Mouse (Mus musculus) forebrain, embryonic 10.5 days (tissue): ENCODE data around the gene Rora. TPM values are rescaled to one million over a fixed set of nuclear protein-coding genes. Genes with fewer than 3 reads are reported as not detected.

Experiments
- DNase-seq: peaks from one replicate; pipeline ENCODE4 v3.0.0-alpha.2; 2017; ENCODE audit warnings: low spot score; ENCODE audit errors: extremely low spot score
- H3K27ac ChIP-seq: fragments of 300-500 bp; sonication (generic); 2 replicates; pipeline ENCODE4 v1.5.1; 2016; ENCODE audit warnings: mild to moderate bottlenecking
- H3K27me3 ChIP-seq: fragments of 300-500 bp; sonication (generic); 2 replicates; pipeline ENCODE4 v1.6.1; 2016; ENCODE audit warnings: mild to moderate bottlenecking; ENCODE audit not compliant: poor library complexity, severe bottlenecking
- H3K36me3 ChIP-seq: fragments of 300-500 bp; sonication (generic); replicated peaks from 2 replicates; pipeline ENCODE4 v1.6.1; 2016; ENCODE audit warnings: mild to moderate bottlenecking, moderate library complexity
- H3K4me1 ChIP-seq: fragments of 300-500 bp; sonication (generic); 2 replicates; pipeline ENCODE4 v1.6.1; 2016
- H3K4me3 ChIP-seq: fragments of 300-500 bp; sonication (generic); 2 replicates; pipeline ENCODE4 v1.5.1; 2016; ENCODE audit warnings: mild to moderate bottlenecking, moderate library complexity
- H3K9me3 ChIP-seq: fragments of 300-500 bp; sonication (generic); 2 replicates; pipeline ENCODE4 v1.6.1; 2016; ENCODE audit warnings: mild to moderate bottlenecking, moderate library complexity
- WGBS: fragments of 180-500 bp; shearing (Covaris S2); methylation state at CpG from one replicate; pipeline ENCODE4 v1.1.7; 2016; 5-methylcytosine and 5-hydroxymethylcytosine counted together
- polyA plus RNA-seq: library from polyadenylated mRNA; unstranded; fragments of >200 nt; fragmentation: Nextera tagmentation; extraction: Ambion mirVana; gene quantifications from 2 replicates; pipeline ENCODE4 v1.2.1, GENCODE M21; 2016

Gene Rora
- polyA plus RNA-seq, 1 experiment from 2014 or later = 5.6 TPM

- H3K36me3 ChIP-seq = no peaks in the 10 kb centered on the region
- no peak for DNase-seq
- no peak overlapping the region for H3K27ac ChIP-seq
- H3K4me3 ChIP-seq = no peak overlapping the region
- peaks cover 55% of the 10 kb centered on the region for H3K27me3 ChIP-seq
- peaks cover 60% of the 10 kb centered on the region for H3K4me1 ChIP-seq
- no peaks in the 10 kb centered on the region for H3K9me3 ChIP-seq
- WGBS = 91% methylated on average over 14 of the region's 14 CpGs
Measured at GRCm38 (mm10) chr9:69294856-69295255, 641.3 kb downstream of the Rora start.

- Histone ChIP-seq H3K27ac (no peak overlapping the region), H3K27me3 (peaks cover 58% of the 10 kb centered on the region), H3K9me3 (no peaks in the 10 kb centered on the region), H3K4me1 (peaks cover 60% of the 10 kb centered on the region), H3K36me3 (no peaks in the 10 kb centered on the region), H3K4me3 (no peak overlapping the region)
- WGBS = 81% methylated on average over 3 of the region's 3 CpGs
- DNase-seq = no peak
Measured at GRCm38 (mm10) chr9:69295826-69296225, 642.2 kb downstream of the Rora start.

- peaks cover 58% of the 10 kb centered on the region for H3K27me3 ChIP-seq
- H3K4me1 ChIP-seq = peaks cover 60% of the 10 kb centered on the region
- no peak for DNase-seq
- H3K4me3 ChIP-seq = no peak overlapping the region
- H3K36me3 ChIP-seq = no peaks in the 10 kb centered on the region
- H3K9me3 ChIP-seq = no peaks in the 10 kb centered on the region
- no peak overlapping the region for H3K27ac ChIP-seq
- 16% methylated on average over 2 of the region's 2 CpGs for WGBS
Measured at GRCm38 (mm10) chr9:69296418-69296817, 642.8 kb downstream of the Rora start.

- Histone ChIP-seq H3K4me1 (peaks cover 60% of the 10 kb centered on the region), H3K27me3 (peaks cover 46% of the 10 kb centered on the region)
Measured at GRCm38 (mm10) chr9:69297766-69298375, 644.3 kb downstream of the Rora start.

GRCm38 (mm10) chr9:69298566-69299335 lies 645.2 kb downstream of the Rora start:
- peaks cover 60% of the 10 kb centered on the region for H3K4me1 ChIP-seq
- WGBS = 77% methylated on average over 12 of the region's 12 CpGs

More at GRCm38 (mm10) chr9:69297766-69298375, 644.3 kb downstream of the Rora start:
- WGBS = 86% methylated on average over 7 of the region's 7 CpGs
- no peak overlapping the region for H3K27ac ChIP-seq
- DNase-seq = no peak
- H3K9me3 ChIP-seq = no peaks in the 10 kb centered on the region
- no peak overlapping the region for H3K4me3 ChIP-seq
- H3K36me3 ChIP-seq = no peaks in the 10 kb centered on the region

GRCm38 (mm10) chr9:69299484-69299883 lies 645.9 kb downstream of the Rora start:
- no peak overlapping the region for H3K4me3 ChIP-seq
- H3K4me1 ChIP-seq = peaks cover 65% of the 10 kb centered on the region
- no peaks in the 10 kb centered on the region for H3K36me3 ChIP-seq
- H3K27ac ChIP-seq = peak overlapping the region; percentile 52; the same call in 1 of the 2 replicates
- peaks cover 40% of the 10 kb centered on the region for H3K27me3 ChIP-seq
- no peak for DNase-seq
- H3K9me3 ChIP-seq = no peaks in the 10 kb centered on the region
- 54% methylated on average over 2 of the region's 2 CpGs for WGBS

More at GRCm38 (mm10) chr9:69298566-69299335, 645.2 kb downstream of the Rora start:
- H3K4me3 ChIP-seq = no peak overlapping the region
- no peaks in the 10 kb centered on the region for H3K36me3 ChIP-seq
- peaks cover 38% of the 10 kb centered on the region for H3K27me3 ChIP-seq
- DNase-seq = no peak
- H3K27ac ChIP-seq = no peak overlapping the region
- H3K9me3 ChIP-seq = no peaks in the 10 kb centered on the region

GRCm38 (mm10) chr9:69300296-69300695 lies 646.7 kb downstream of the Rora start:
- H3K4me3 ChIP-seq = no peak overlapping the region
- no peak overlapping the region for H3K27ac ChIP-seq
- H3K9me3 ChIP-seq = no peaks in the 10 kb centered on the region
- H3K4me1 ChIP-seq = peaks cover 70% of the 10 kb centered on the region
- H3K36me3 ChIP-seq = no peaks in the 10 kb centered on the region
- WGBS = 89% methylated on average over 8 of the region's 8 CpGs
- no peak for DNase-seq
- H3K27me3 ChIP-seq = peaks cover 37% of the 10 kb centered on the region

- Histone ChIP-seq H3K27me3 (peaks cover 31% of the 10 kb centered on the region), H3K4me1 (peaks cover 70% of the 10 kb centered on the region), H3K9me3 (no peaks in the 10 kb centered on the region), H3K36me3 (no peaks in the 10 kb centered on the region), H3K27ac (peak overlapping the region; percentile 74), H3K4me3 (peak overlapping the region; percentile 22; the same call in 1 of the 2 replicates)
- 16% methylated on average over 9 of the region's 9 CpGs for WGBS
- DNase-seq = no peak
Measured at GRCm38 (mm10) chr9:69301445-69301844, 647.9 kb downstream of the Rora start.

- peak overlapping the region; percentile 22; the same call in 1 of the 2 replicates for H3K4me3 ChIP-seq
- no peak for DNase-seq
- WGBS = 4% methylated on average over 4 of the region's 4 CpGs
- H3K9me3 ChIP-seq = no peaks in the 10 kb centered on the region
- H3K27me3 ChIP-seq = peaks cover 31% of the 10 kb centered on the region
- peak overlapping the region; percentile 74 for H3K27ac ChIP-seq
- no peaks in the 10 kb centered on the region for H3K36me3 ChIP-seq
- peaks cover 74% of the 10 kb centered on the region for H3K4me1 ChIP-seq
Measured at GRCm38 (mm10) chr9:69301955-69302354, 648.4 kb downstream of the Rora start.

GRCm38 (mm10) chr9:69302846-69303245 lies 649.3 kb downstream of the Rora start:
- peaks cover 75% of the 10 kb centered on the region for H3K4me1 ChIP-seq

GRCm38 (mm10) chr9:69303346-69303944 lies 649.9 kb downstream of the Rora start:
- 67% methylated on average over 4 of the region's 4 CpGs for WGBS

More at GRCm38 (mm10) chr9:69302846-69303245, 649.3 kb downstream of the Rora start:
- Histone ChIP-seq H3K4me3 (0 out of 2 replicates have a peak overlapping the region, but pooled peaks have one; percentile 2), H3K9me3 (no peaks in the 10 kb centered on the region), H3K27ac (peak overlapping the region; percentile 74; the same call in 1 of the 2 replicates), H3K36me3 (no peaks in the 10 kb centered on the region), H3K27me3 (peaks cover 31% of the 10 kb centered on the region)
- 7% methylated on average over 5 of the region's 5 CpGs for WGBS
- no peak for DNase-seq

GRCm38 (mm10) chr9:69303962-69304361 lies 650.4 kb downstream of the Rora start:
- DNase-seq = no peak
- Histone ChIP-seq H3K4me3 (no peak overlapping the region), H3K27ac (peak overlapping the region; percentile 53), H3K4me1 (peaks cover 69% of the 10 kb centered on the region), H3K27me3 (peaks cover 31% of the 10 kb centered on the region), H3K36me3 (no peaks in the 10 kb centered on the region), H3K9me3 (no peaks in the 10 kb centered on the region)
- 93% methylated on average over 4 of the region's 4 CpGs for WGBS

More at GRCm38 (mm10) chr9:69303346-69303944, 649.9 kb downstream of the Rora start:
- no peak for DNase-seq
- peak overlapping the region; percentile 53 for H3K27ac ChIP-seq
- H3K4me3 ChIP-seq = 0 out of 2 replicates have a peak overlapping the region, but pooled peaks have one; percentile 2
- no peaks in the 10 kb centered on the region for H3K9me3 ChIP-seq
- H3K4me1 ChIP-seq = peaks cover 74% of the 10 kb centered on the region
- no peaks in the 10 kb centered on the region for H3K36me3 ChIP-seq
- peaks cover 31% of the 10 kb centered on the region for H3K27me3 ChIP-seq
